Mouse (Mus musculus) embryonic facial prominence, embryonic 11.5 days (tissue): ENCODE data around the gene Tmem50a. TPM values are rescaled to one million over a fixed set of nuclear protein-coding genes. Genes with fewer than 3 reads are reported as not detected.
"Not testable (repeated sequence)": the region's sequence is repeated elsewhere in the genome, so short reads cannot be mapped to it uniquely, and the experiment has no call there.

ENCODE experiments used
- ATAC-seq: fragments of 200-750 bp; cut with Nextera tagmentation; replicated peaks from 2 replicates; pipeline ENCODE4 v1.8.0; 2017; ENCODE audit warnings: low read depth; ENCODE audit not compliant: insufficient number of reproducible peaks, low FRiP score, low TSS enrichment
- DNase-seq: peaks from one replicate; pipeline ENCODE4 v3.0.0-alpha.2; 2015; ENCODE audit warnings: low spot score
- H3K27ac ChIP-seq: fragments of 300-500 bp; sonication (generic); replicated peaks from 2 replicates; pipeline ENCODE4 v1.5.1; 2014; ENCODE audit warnings: mild to moderate bottlenecking, low read depth, low read length, control low read depth
- H3K27me3 ChIP-seq: fragments of 300-500 bp; sonication (generic); 2 replicates; pipeline ENCODE4 v1.6.1; 2014; ENCODE audit warnings: mild to moderate bottlenecking, low read length, moderate library complexity, mixed read lengths; ENCODE audit not compliant: control insufficient read depth, insufficient read depth
- H3K36me3 ChIP-seq: fragments of 300-500 bp; sonication (generic); replicated peaks from 2 replicates; pipeline ENCODE4 v1.6.1; 2014; ENCODE audit warnings: low read depth, mild to moderate bottlenecking, low read length, moderate library complexity, mixed read lengths; ENCODE audit not compliant: control insufficient read depth, insufficient read depth
- H3K4me1 ChIP-seq: fragments of 300-500 bp; sonication (generic); 2 replicates; pipeline ENCODE4 v1.6.1; 2014; ENCODE audit warnings: low read length, mixed read lengths; ENCODE audit not compliant: control insufficient read depth, insufficient read depth
- H3K4me2 ChIP-seq: fragments of 300-500 bp; sonication (generic); 2 replicates; pipeline ENCODE4 v1.6.1; 2014; ENCODE audit warnings: low read depth, mild to moderate bottlenecking, control low read depth, low read length, moderate library complexity
- H3K4me3 ChIP-seq: fragments of 300-500 bp; sonication (generic); 2 replicates; pipeline ENCODE4 v1.5.1; 2014; ENCODE audit warnings: low read depth, low read length, control low read depth
- H3K9ac ChIP-seq: fragments of 300-500 bp; sonication (generic); replicated peaks from 2 replicates; pipeline ENCODE4 v1.6.1; 2014; ENCODE audit warnings: mild to moderate bottlenecking, control low read depth, low read length
- H3K9me3 ChIP-seq: fragments of 300-500 bp; sonication (generic); replicated peaks from 2 replicates; pipeline ENCODE4 v1.6.1; 2016; ENCODE audit warnings: mild to moderate bottlenecking, low read length, inconsistent platforms, mixed read lengths; ENCODE audit not compliant: control insufficient read depth
- WGBS: fragments of 180-500 bp; shearing (Covaris S2); extraction: QIAGEN DNeasy Blood & Tissue Kit; methylation state at CpG from one replicate; pipeline ENCODE4 v1.1.7; 2014; 5-methylcytosine and 5-hydroxymethylcytosine counted together
- polyA plus RNA-seq: library from polyadenylated mRNA; unstranded; fragments of >200 nt; fragmentation: Nextera tagmentation; extraction: Ambion mirVana; gene quantifications from 2 replicates; pipeline ENCODE4 v1.2.1, GENCODE M21; 2014

The Tmem50a gene
- polyA plus RNA-seq, 1 experiment from 2014 or later = 148 TPM

GRCm38 (mm10) chr4:134913413-134913812, 1.4 kb downstream of the Tmem50a start:
- Histone ChIP-seq H3K4me2 (no peak overlapping the region), H3K9ac (no peak overlapping the region; the same call in 1 of the 2 replicates), H3K36me3 (peaks cover 3% of the 10 kb centered on the region), H3K27me3 (no peaks in the 10 kb centered on the region), H3K4me3 (no peak overlapping the region), H3K27ac (no peak overlapping the region), H3K9me3 (no peaks in the 10 kb centered on the region), H3K4me1 (no peaks in the 10 kb centered on the region)
- peak; percentile 75 for DNase-seq
- WGBS = 27% methylated on average over 3 of the region's 3 CpGs
- ATAC-seq = no peak

GRCm38 (mm10) chr4:134911406-134911805, 3.4 kb downstream of the Tmem50a start:
- not testable (repeated sequence) for H3K4me3 ChIP-seq, DNase-seq, H3K4me1 ChIP-seq, H3K4me2 ChIP-seq, H3K27ac ChIP-seq, H3K27me3 ChIP-seq, H3K36me3 ChIP-seq, H3K9me3 ChIP-seq, ATAC-seq, H3K9ac ChIP-seq
- 98% methylated on average over 6 of the region's 8 CpGs for WGBS

- Histone ChIP-seq H3K9ac (no peak overlapping the region), H3K27ac (no peak overlapping the region), H3K4me1 (no peaks in the 10 kb centered on the region), H3K27me3 (no peaks in the 10 kb centered on the region), H3K36me3 (peaks cover 20% of the 10 kb centered on the region), H3K4me2 (no peak overlapping the region), H3K9me3 (no peaks in the 10 kb centered on the region), H3K4me3 (no peak overlapping the region)
- no peak for DNase-seq
- WGBS = 68% methylated on average over 7 of the region's 7 CpGs
- ATAC-seq = no peak
Measured at GRCm38 (mm10) chr4:134903046-134903445, 11.8 kb downstream of the Tmem50a start.

- Histone ChIP-seq H3K36me3 (peaks cover 25% of the 10 kb centered on the region), H3K27me3 (no peaks in the 10 kb centered on the region)
Measured at GRCm38 (mm10) chr4:134901126-134901525, 13.7 kb downstream of the Tmem50a start.

GRCm38 (mm10) chr4:134897256-134897655, 17.6 kb downstream of the Tmem50a start:
- H3K9me3 ChIP-seq = no peaks in the 10 kb centered on the region
- H3K4me2 ChIP-seq = no peak overlapping the region
- no peaks in the 10 kb centered on the region for H3K4me1 ChIP-seq
- no peak overlapping the region for H3K27ac ChIP-seq
- H3K4me3 ChIP-seq = no peak overlapping the region
- DNase-seq (no peak), ATAC-seq (no peak)
- 89% methylated on average over 6 of the region's 6 CpGs for WGBS
- H3K36me3 ChIP-seq = peaks cover 20% of the 10 kb centered on the region
- H3K27me3 ChIP-seq = no peaks in the 10 kb centered on the region
- no peak overlapping the region for H3K9ac ChIP-seq

More at GRCm38 (mm10) chr4:134901126-134901525, 13.7 kb downstream of the Tmem50a start:
- ATAC-seq (no peak), DNase-seq (no peak)
- no peak overlapping the region for H3K4me2 ChIP-seq
- H3K9ac ChIP-seq = no peak overlapping the region
- no peak overlapping the region for H3K27ac ChIP-seq
- WGBS = 92% methylated on average over 8 of the region's 8 CpGs
- no peak overlapping the region for H3K4me3 ChIP-seq
- no peaks in the 10 kb centered on the region for H3K4me1 ChIP-seq
- no peaks in the 10 kb centered on the region for H3K9me3 ChIP-seq

GRCm38 (mm10) chr4:134892096-134892495, 22.7 kb downstream of the Tmem50a start:
- no peaks in the 10 kb centered on the region for H3K4me1 ChIP-seq
- no peak overlapping the region for H3K27ac ChIP-seq
- no peak overlapping the region for H3K4me2 ChIP-seq
- ATAC-seq (no peak), DNase-seq (no peak)
- whole genome bisulfite sequencing = 85% methylated on average over 6 of the region's 6 CpGs
- peaks cover 6% of the 10 kb centered on the region for H3K36me3 ChIP-seq
- H3K27me3 ChIP-seq = no peaks in the 10 kb centered on the region
- no peaks in the 10 kb centered on the region for H3K9me3 ChIP-seq
- H3K9ac ChIP-seq = no peak overlapping the region
- no peak overlapping the region for H3K4me3 ChIP-seq

GRCm38 (mm10) chr4:134884364-134884763, 30.5 kb downstream of the Tmem50a start:
- no peaks in the 10 kb centered on the region for H3K36me3 ChIP-seq
- WGBS = 91% methylated on average over 4 of the region's 4 CpGs
- ATAC-seq = no peak
- no peak overlapping the region for H3K27ac ChIP-seq
- H3K27me3 ChIP-seq = no peaks in the 10 kb centered on the region
- H3K9ac ChIP-seq = no peak overlapping the region
- no peak for DNase-seq
- no peaks in the 10 kb centered on the region for H3K4me1 ChIP-seq
- H3K4me3 ChIP-seq = no peak overlapping the region
- H3K4me2 ChIP-seq = no peak overlapping the region
- H3K9me3 ChIP-seq = no peaks in the 10 kb centered on the region

GRCm38 (mm10) chr4:134883808-134884207, 31.0 kb downstream of the Tmem50a start:
- 86% methylated on average over 10 of the region's 10 CpGs for WGBS
- Histone ChIP-seq H3K9ac (no peak overlapping the region), H3K27me3 (no peaks in the 10 kb centered on the region), H3K4me3 (no peak overlapping the region), H3K4me1 (no peaks in the 10 kb centered on the region), H3K36me3 (no peaks in the 10 kb centered on the region), H3K9me3 (no peaks in the 10 kb centered on the region), H3K4me2 (no peak overlapping the region), H3K27ac (no peak overlapping the region)
- ATAC-seq = no peak
- no peak for DNase-seq
